Mouse (Mus musculus): ENCODE measurements around the gene Chl1.

DNA sequence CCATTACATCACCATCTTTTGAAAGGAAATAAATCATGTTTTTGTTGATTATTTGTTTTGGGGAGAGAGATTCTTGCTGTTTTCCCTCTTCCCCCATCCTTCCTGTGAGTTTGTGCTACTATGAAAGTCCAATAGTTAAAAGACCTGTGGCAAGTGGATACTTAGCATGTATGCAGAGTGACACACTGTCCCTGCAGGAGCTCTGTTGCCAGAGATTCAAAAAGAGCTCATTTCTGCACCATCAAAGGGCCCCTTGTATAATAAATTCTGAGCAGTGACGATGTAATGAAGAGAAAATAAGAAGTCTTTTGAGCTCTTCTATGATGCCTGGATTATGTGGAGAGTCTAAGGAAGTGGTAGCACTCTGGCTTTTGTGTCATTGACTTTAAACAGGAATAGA, 33.4 kb downstream of the Chl1 start:
- TF ChIP-seq EP300 (optimal IDR thresholded peaks at IDR 0.05), result no peak
- TF ChIP-seq CTCF (IDR thresholded peaks at IDR 0.05; ENCODE audit: low read depth), result no peak
